Mouse (Mus musculus) embryonic stem cell, embryonic (primary cell): ENCODE measurements around the gene Adarb1.

Source experiments
- CTCF ChIA-PET, 4 experiments: fragments of 300-600 bp in 2 of 4; fragments of 350-600 bp in 2 of 4; sonication (Branson Sonifier 250); formaldehyde crosslinking; loops; one replicate each; lab custom pipeline; 2022; ENCODE audit warnings: inconsistent platforms in 2 of 4; lab: Charles Lee
- POLR2A ChIA-PET, 4 experiments: fragments of 300-600 bp in 2 of 4; fragments of 350-600 bp in 2 of 4; sonication (Branson Sonifier 250); formaldehyde crosslinking; loops; one replicate each; lab custom pipeline; 2022; ENCODE audit warnings: antibody characterized with exemption in 4 of 4, inconsistent platforms in 1 of 4; lab: Charles Lee

The Adarb1 gene

DNA sequence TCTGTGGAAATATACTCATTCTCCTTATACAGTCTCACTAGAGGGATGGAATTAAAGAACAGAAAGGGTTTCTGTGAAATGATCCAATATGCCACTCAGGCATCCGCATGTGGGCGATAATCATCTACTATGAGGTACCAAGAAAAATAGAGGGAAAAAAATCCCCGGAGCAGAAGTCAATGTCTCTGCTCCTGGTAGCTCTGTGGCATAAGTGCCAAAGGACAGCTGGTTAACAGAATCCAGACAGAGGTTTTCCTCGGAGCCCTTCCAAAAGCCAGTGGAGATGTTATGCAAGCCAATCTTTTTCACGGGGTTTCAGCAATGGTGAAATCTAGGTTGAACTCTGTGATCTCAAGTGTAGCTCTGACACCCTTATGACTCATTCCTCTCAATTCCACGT is 11.6 kb downstream of the Adarb1 start:
- CTCF ChIA-PET = interaction anchor here in 1 of 4 experiments (1.0 kb wide), 1 partner anchor 520 kb away, joined by 3 read pairs; no protein-coding TSS in a partner anchor
- POLR2A ChIA-PET = interaction anchor here in 2 of 4 experiments (0.6 to 2.1 kb wide), 7 partner anchors 11 to 874 kb away, joined by 3 to 7 read pairs (median 3); partner anchors contain the start of gene Adarb1 (in 1 of the 2)

DNA sequence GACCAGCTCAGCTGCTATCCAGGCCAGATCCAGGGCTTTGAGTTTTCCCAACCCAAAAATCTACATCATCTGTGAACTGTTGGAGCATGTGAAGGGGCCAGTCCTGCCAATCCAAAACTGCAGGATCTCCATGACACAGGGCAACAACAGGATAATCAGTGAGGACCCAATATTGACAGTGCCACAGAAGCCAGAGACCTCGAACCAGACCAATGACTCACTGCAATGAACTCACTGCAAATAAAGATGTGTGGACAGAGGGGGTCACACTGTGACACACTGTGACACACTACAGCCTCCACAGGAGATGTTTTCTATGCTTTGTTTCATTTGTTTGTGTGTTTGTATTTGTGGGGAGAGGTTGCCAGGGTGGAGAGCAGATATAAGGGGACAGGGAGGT is 15.6 kb downstream of the Adarb1 start:
- ChIA-PET CTCF (interaction anchor here in 1 of 4 experiments (0.5 kb wide), 1 partner anchor 371 kb away, joined by 4 read pairs; the partner anchor contains the start of gene Slc19a1), POLR2A (interaction anchor here in 2 of 4 experiments (0.5 to 1.0 kb wide), 2 partner anchors 18 to 497 kb away, joined by 3 read pairs; no protein-coding TSS in a partner anchor)

DNA sequence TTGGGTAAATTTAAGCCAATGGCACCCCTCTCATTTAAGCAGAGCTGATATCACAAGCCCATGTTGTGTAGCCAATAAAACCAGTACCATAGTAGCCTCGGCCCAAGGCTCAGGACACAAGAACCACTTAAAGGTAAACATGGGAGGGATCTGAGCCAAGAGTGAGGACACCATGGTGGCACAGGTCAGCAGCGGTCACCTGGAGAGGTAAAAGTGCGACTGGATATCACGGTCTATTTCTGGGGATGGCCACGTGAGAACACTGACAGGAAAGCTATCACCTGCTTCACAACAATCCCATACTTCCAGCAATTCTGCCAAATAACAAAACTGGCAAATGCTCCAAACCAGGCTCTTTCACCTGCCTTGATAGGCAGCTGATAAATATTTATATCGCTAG is 17.0 kb downstream of the Adarb1 start:
- POLR2A ChIA-PET = no interaction called here

DNA sequence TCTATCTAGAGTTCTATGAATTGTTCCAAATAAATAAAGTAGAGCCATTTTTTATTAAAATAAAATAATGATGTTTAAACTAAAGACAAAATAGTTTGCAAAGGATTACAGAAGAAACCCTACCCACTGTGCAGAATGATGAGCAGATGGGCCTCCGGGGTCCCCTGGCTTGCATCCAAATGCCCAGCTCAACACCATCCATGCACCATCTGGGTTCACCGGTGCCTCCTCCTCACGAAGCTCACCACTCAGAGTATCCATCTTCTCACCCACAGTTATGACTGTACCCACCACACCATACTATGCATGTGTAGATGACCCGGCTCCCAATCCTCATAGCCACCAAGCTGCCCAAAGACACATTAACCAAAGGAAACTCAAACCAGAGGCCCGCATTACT is 18.1 kb downstream of the Adarb1 start:
- CTCF ChIA-PET = no interaction called here
- POLR2A ChIA-PET = interaction anchor here in 1 of 4 experiments (0.6 kb wide), 1 partner anchor 31 kb away, joined by 4 read pairs; no protein-coding TSS in a partner anchor

More for the DNA sequence above, 17.0 kb downstream of the Adarb1 start:
- CTCF ChIA-PET = interaction anchor here in 1 of 4 experiments (0.9 kb wide), 1 partner anchor 142 kb away, joined by 3 read pairs; no protein-coding TSS in a partner anchor

DNA sequence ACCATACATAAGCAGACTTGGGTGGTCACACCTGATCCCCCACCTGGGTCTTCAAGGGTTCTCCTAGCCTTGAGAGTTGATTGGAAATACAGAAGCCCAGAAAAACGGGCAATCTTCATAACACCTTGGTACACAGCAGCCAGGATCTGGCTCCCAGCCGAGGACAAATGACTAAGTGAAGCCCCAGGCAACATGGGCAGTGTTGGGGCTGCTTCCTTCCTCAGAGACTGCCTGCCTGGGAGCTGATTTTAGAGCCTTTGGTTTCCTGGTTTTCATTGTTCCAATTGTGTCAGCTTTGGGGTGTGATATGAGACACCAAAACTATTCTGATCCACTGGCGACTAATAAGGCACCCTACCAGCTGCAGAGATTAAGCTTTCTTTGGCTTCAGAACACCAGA is 20.0 kb downstream of the Adarb1 start:
- POLR2A ChIA-PET = no interaction called here
- CTCF ChIA-PET = interaction anchor here in 1 of 4 experiments (1.5 kb wide), 1 partner anchor 45 kb away, joined by 3 read pairs; no protein-coding TSS in a partner anchor

DNA sequence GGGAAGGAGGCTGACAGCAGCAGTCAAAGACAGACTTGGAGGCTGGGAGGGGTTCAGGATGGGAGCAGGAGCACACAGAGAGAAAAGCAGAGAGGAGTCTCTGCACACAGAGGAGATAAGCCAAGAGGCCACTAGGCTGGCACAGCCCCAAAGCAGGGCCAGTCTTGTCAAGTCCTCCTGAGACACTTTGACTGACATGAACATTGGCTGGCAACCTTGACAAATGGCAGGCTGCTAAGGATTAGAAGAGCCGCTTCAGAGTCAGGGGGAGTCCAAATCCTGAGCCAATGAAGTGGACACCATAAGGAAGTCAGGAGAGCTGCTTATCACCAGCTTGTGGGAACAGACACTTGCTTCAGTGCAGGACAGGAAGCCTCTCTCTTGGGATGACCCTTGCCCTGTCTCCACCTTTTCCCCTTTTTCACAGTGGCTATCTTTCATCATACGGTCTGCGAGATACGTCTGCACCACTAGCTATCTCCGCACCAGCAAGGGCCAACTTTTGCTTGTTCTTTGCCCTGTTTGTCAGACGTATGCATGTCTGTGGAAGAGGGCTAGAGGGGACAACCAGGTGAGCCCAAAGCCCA is 20.9 kb downstream of the Adarb1 start:
- POLR2A ChIA-PET = no interaction called here
- CTCF ChIA-PET = interaction anchor here in 1 of 4 experiments (1.5 kb wide), 1 partner anchor 44 kb away, joined by 3 read pairs; no protein-coding TSS in a partner anchor

DNA sequence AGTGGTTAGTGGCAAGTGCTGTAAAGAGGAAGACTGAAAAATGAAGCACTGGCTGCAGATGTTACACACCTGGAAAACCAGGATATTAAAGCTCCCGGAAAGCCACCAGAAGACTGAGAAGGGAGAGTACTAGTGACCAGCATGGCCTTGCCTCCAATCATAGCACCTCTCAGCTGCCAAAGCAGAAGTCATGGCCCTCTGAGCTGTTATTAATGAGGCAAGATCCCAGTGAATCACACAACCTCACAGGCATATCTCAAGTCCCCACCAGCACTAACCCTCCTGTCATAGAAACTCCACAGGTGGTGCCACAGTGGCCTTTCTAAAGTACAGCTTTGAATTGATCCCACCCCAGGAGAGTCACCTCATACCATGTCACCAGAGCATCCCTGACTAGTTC is 22.1 kb downstream of the Adarb1 start:
- POLR2A ChIA-PET = interaction anchor here in 2 of 4 experiments (0.6 to 1.5 kb wide), 2 partner anchors 21 to 62 kb away, joined by 3 to 4 read pairs; partner anchors contain the start of gene Adarb1 (in 1 of the 2)
- CTCF ChIA-PET = no interaction called here

DNA sequence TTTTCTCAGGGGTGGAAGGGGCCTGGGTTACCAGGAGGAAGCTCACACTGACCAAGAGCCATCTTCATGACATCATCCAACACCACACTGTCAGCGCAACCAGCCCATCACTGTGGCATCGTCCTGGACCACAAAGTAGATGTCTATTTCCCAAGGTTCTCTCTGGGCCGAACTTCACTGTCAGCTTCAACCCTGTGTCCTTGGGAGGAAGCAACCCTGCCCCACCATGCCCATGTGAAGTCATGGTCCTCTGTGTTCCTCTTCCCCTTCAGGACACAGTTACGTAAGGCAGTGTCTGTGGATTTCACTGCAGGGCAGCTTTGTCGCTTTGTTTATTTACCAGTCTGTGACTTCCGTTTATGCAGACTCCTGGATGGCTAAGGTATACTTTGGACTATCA is 27.0 kb downstream of the Adarb1 start:
- ChIA-PET POLR2A (no interaction called here), CTCF (interaction anchor here in 2 of 4 experiments (0.8 to 1.2 kb wide), 2 partner anchors 109 to 152 kb away, joined by 3 read pairs; no protein-coding TSS in a partner anchor)

DNA sequence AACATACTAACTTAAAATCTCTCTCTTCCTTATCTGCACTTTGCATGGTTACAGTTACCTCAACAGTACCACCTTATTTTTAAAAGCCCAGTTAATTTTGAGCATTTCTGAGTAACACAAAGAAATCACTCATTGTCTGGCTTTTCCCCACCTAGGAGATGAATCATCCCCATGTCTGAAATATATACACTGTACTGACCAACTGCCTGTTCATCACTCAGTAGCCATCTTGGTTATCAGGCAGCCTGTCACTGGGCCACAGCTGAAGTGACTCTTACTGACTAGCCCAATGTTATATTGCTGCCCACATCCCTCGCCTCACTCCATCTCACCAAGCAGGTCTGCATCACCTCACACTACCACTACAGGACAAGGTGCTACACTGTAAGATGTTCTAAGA is 30.5 kb downstream of the Adarb1 start:
- ChIA-PET POLR2A (interaction anchor here in 1 of 4 experiments (0.7 kb wide), 1 partner anchor 29 kb away, joined by 3 read pairs; no protein-coding TSS in a partner anchor), CTCF (interaction anchor here in 1 of 4 experiments (0.7 kb wide), 1 partner anchor 443 kb away, joined by 3 read pairs; no protein-coding TSS in a partner anchor)

DNA sequence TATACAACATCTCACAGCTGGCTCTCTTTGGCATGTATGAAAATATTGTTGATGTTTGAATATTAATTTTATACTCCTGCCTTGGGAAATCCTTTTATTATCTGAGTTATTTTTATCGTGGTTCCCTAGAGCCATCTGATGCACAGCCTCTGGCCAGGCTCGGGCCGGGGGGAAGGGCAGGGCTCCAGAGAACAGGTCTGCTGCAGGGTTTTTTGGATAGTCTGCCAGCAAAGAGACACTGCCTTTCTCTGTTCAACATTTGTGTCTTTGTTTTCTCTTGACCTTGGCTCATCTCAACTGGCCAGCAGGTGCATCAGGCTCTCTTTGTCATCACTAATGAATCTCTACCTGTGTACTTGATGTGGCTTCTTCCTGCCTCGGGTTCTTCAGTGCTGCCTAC is 32.3 kb downstream of the Adarb1 start:
- POLR2A ChIA-PET = no interaction called here

DNA sequence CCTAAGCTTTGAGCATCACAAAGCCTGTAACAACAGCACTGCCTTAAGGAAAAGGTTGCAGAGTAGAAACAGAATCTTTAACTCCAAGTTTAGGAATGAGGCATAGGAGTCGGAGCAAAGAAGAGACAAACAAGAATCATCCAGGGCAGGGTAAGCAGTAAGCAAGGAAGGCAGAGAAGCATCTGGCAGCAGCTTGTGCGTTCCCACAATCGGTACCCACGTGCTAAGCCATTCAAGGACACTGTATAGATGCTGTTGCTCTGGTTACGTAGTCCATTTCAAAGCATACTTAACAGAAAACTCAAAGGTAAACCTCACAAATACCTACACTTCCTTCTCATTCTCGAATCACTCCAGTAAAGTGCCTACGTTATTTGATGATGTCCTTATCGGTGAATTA is 35.0 kb downstream of the Adarb1 start:
- POLR2A ChIA-PET = no interaction called here
- CTCF ChIA-PET = interaction anchor here in 1 of 4 experiments (0.8 kb wide), 1 partner anchor 30 kb away, joined by 3 read pairs; no protein-coding TSS in a partner anchor

More for the DNA sequence above, 32.3 kb downstream of the Adarb1 start:
- CTCF ChIA-PET = no interaction called here

DNA sequence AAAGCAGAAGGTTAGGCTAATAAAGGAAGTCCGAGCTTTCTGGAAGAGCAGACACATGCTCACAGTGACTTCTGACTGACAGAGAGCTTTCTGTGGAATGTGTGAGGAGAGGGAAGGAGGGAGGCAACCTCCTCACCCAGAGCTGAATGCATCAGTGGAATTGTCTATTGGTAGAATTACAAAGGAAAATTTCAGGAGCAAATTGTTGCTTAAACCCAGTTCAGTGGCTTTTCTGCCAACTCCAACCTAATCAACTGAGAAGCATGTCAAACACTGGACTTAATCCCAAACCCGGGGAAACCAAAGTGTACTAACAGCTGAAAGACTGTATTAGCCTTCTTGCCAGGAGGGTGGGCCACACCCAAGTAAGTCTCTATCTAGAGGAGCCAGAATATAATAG is 36.9 kb downstream of the Adarb1 start:
- ChIA-PET CTCF (interaction anchor here in 3 of 4 experiments (0.6 to 1.3 kb wide), 3 partner anchors 28 to 102 kb away, joined by 3 read pairs; no protein-coding TSS in a partner anchor), POLR2A (interaction anchor here in 2 of 4 experiments (0.6 to 0.9 kb wide), 2 partner anchors 36 to 368 kb away, joined by 3 to 5 read pairs; no protein-coding TSS in a partner anchor)

DNA sequence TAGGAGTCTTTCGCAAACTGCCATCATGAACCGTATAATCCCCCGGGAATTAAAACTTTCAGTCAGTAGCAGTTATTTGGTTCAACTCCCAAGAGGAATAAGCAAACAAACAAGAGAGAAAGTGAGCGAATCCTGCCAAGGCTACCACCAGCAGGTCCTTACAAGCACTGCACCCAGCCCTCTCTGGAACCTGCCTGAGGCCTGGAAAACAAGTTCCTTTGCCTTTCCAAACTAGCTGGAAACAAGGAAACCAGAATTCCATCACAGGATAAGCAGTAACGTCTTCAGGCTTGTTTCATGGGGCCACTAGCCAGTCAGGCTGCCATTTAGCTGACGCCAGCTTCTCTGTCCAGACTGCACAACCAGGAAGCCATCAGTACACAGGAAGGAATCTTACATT is 37.4 kb downstream of the Adarb1 start:
- CTCF ChIA-PET = interaction anchor here in 2 of 4 experiments (1.3 kb wide), 2 partner anchors 27 kb away, joined by 3 read pairs; no protein-coding TSS in a partner anchor
- POLR2A ChIA-PET = interaction anchor here in 2 of 4 experiments (0.6 to 0.9 kb wide), 2 partner anchors 36 to 369 kb away, joined by 3 to 5 read pairs; no protein-coding TSS in a partner anchor

DNA sequence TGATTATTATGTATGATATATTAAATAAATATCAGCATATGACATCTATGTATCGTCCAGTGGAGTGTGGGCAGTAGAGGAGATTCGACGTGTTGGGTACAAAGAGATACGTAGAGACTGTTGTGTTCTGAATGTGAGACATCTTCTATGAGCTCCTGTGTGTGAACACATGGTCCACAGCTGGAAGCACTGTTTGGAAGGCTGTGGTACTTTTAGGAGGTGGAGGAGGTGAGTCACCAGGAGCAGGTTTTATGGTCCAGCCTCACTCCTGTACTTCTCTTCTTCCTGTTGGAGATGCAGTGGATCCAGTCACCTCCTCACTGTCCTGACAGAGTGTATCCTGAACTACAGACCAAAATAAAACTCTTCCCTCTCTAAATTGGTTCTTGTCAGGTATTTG is 38.9 kb downstream of the Adarb1 start:
- CTCF ChIA-PET = no interaction called here
- POLR2A ChIA-PET = no interaction called here

DNA sequence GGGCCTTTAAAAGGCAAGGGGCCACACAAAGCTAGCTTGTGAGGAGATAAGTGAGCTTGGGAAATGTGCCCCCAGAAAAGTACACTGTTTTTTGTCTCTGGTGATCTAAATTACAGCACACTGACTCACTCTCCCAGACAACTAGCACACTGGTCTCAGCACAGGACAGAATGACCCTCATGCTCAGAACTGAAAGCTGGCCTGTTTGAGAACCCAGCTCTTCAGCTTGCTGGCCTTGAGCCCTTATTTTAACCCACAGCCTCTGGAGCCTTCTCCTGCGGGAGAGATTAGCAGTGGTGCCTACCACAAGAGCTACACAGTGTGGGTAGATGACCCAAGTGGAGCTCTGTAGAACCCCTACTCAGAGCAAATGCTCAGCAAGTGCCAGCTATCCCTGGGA is 42.0 kb downstream of the Adarb1 start:
- POLR2A ChIA-PET = no interaction called here
- CTCF ChIA-PET = no interaction called here

DNA sequence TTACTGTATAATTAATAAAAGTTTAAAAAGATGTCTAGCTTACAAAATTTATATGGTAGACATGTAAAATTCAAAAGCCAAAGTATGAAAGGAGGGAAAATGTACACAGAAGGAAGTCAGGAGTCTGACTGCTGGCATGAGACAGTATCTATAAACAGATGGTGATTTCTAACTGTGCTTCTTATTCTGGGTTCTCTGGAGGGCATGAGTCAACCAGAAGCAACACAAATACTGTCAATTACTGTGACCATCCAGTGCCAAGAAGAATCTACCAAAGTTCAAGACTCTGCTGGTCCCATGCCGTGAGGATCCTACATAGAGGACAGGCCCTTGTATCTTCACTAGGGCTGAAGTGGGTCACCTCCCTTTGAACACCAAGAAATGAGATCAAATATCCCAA is 43.1 kb downstream of the Adarb1 start:
- CTCF ChIA-PET = no interaction called here
- POLR2A ChIA-PET = interaction anchor here in 2 of 4 experiments (0.6 kb wide), 3 partner anchors 10 to 1119 kb away, joined by 3 to 4 read pairs (median 3); no protein-coding TSS in a partner anchor

DNA sequence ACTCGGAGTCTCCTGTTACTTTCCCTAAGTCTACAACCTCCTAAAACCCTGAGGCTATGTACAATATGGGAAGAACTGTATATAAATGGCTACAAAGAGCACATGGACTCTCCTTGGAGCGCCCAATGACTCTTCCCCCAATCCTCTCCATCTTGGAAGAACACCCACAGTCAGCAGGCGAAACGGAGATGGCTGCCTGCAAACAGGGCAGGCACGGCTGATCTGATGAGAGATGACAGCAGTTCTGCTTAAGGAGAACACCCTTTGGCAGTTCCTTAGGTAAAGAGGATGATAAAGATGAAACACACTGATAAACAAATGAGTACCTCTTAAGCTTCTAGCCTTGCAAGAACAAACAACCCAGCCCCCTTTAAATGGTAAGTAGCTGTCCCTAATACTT is 43.7 kb downstream of the Adarb1 start:
- ChIA-PET CTCF (interaction anchor here in 1 of 4 experiments (1.1 kb wide), 1 partner anchor 641 kb away, joined by 3 read pairs; no protein-coding TSS in a partner anchor), POLR2A (no interaction called here)

DNA sequence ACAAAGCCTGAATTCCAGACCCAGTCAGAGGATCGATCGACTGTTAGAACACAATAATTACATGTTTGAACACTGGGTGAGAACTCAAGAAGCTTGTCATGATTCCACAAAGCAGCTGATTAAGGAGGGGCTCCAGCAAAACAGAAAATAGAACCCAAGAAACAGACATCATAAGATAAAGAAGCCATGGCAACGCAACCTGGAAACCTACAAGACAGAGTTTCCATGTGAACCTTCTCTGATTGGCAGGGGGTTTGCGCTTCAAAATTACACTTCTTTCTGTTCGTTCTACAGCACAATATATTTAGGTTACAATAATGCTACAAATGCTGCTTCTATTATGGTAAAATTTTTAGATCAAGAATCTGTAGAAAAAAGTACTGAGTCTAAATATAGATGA is 47.9 kb downstream of the Adarb1 start:
- POLR2A ChIA-PET = no interaction called here
- CTCF ChIA-PET = no interaction called here

DNA sequence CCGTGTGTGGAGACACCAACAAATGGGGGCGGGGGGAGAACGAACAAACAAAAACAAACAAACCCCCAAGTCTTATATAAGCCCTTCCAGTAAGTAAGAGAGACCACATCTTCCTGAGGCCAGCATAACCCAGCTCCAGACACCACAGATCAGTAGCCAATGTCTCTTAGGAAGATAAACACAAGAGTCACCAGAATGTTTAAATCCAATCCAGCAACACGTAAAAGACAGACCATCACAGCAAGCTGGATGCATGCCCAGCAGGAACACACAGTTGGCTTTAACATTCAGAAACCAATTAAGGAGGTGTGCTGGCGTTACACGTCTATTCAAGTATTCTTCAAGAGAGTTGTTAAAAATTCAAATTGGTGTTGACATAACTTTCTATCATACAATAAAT is 50.1 kb downstream of the Adarb1 start:
- ChIA-PET POLR2A (no interaction called here), CTCF (interaction anchor here in 1 of 4 experiments (1.7 kb wide), 1 partner anchor 86 kb away, joined by 4 read pairs; no protein-coding TSS in a partner anchor)
